Mouse (Mus musculus) hindbrain, postnatal 0 days (tissue): ENCODE results near the gene Trip6. TPM values are rescaled to one million over a fixed set of nuclear protein-coding genes. Genes with fewer than 3 reads are reported as not detected.

Experiments used
- ATAC-seq: fragments of 200-750 bp; cut with Nextera tagmentation; 2 replicates; pipeline ENCODE4 v1.8.0; 2017; ENCODE audit warnings: mild to moderate bottlenecking, moderate TSS enrichment, moderate library complexity
- DNase-seq: peaks from one replicate; pipeline ENCODE4 v3.0.0-alpha.2; 2015; ENCODE audit warnings: low spot score
- H3K27ac ChIP-seq: fragments of 300-500 bp; sonication (generic); 2 replicates; pipeline ENCODE4 v1.5.1; 2014; ENCODE audit warnings: mild to moderate bottlenecking
- H3K27me3 ChIP-seq: fragments of 300-500 bp; sonication (generic); 2 replicates; pipeline ENCODE4 v1.6.1; 2014; ENCODE audit warnings: low read length, mixed read lengths; ENCODE audit not compliant: insufficient read depth
- H3K36me3 ChIP-seq: fragments of 300-500 bp; sonication (generic); 2 replicates; pipeline ENCODE4 v1.6.1; 2014; ENCODE audit warnings: low read length, mixed read lengths; ENCODE audit not compliant: insufficient read depth
- H3K4me1 ChIP-seq: fragments of 300-500 bp; sonication (generic); 2 replicates; pipeline ENCODE4 v1.6.1; 2014; ENCODE audit warnings: antibody characterized with exemption, low read length, mixed read lengths; ENCODE audit not compliant: insufficient read depth
- H3K4me2 ChIP-seq: fragments of 300-500 bp; sonication (generic); 2 replicates; pipeline ENCODE4 v1.6.1; 2014; ENCODE audit warnings: low read depth, mild to moderate bottlenecking, low read length, moderate library complexity, mixed read lengths
- H3K4me3 ChIP-seq: fragments of 300-500 bp; sonication (generic); 2 replicates; pipeline ENCODE4 v1.5.1; 2014; ENCODE audit warnings: low read length
- H3K9ac ChIP-seq: fragments of 300-500 bp; sonication (generic); replicated peaks from 2 replicates; pipeline ENCODE4 v1.6.1; 2014; ENCODE audit warnings: mild to moderate bottlenecking, low read length, moderate library complexity, mixed read lengths
- H3K9me3 ChIP-seq: fragments of 300-500 bp; sonication (generic); 2 replicates; pipeline ENCODE4 v1.6.1; 2016; ENCODE audit warnings: low read length, mixed read lengths
- CTCF ChIP-seq: IDR thresholded peaks from 2 replicates; pipeline ENCODE4 v1.5.1; 2016; ENCODE audit warnings: antibody characterized with exemption, control low read depth, low read depth
- WGBS: fragments of 180-500 bp; shearing (Covaris S2); extraction: QIAGEN DNeasy Blood & Tissue Kit; methylation state at CpG from one replicate; pipeline ENCODE4 v1.1.7; 2014; 5-methylcytosine and 5-hydroxymethylcytosine counted together
- polyA plus RNA-seq: library from polyadenylated mRNA; unstranded; fragments of >200 nt; fragmentation: Nextera tagmentation; extraction: Ambion mirVana; gene quantifications from 2 replicates; pipeline ENCODE4 v1.2.1, GENCODE M21; 2015
- total RNA-seq: library from RNA; depleted of rRNA; stranded (reverse); fragments of >200 nt; gene quantifications from 2 replicates; pipeline ENCODE4 v1.2.3, GENCODE M21; 2014

Trip6 gene
- total and polyA plus RNA-seq, 2 experiments from 2014 or later = 15.0 to 15.5 TPM

- no peak for DNase-seq
- Histone ChIP-seq H3K9ac (no peak overlapping the region), H3K4me3 (no peak overlapping the region), H3K27ac (no peak overlapping the region; the same call in 1 of the 2 replicates), H3K9me3 (no peaks in the 10 kb centered on the region), H3K27me3 (no peaks in the 10 kb centered on the region), H3K4me1 (no peaks in the 10 kb centered on the region), H3K4me2 (no peak overlapping the region), H3K36me3 (peaks cover 23% of the 10 kb centered on the region; the same call in 1 of the 2 replicates)
- peak; percentile 50 for TF ChIP-seq CTCF
- no peak for ATAC-seq
- WGBS = 45% methylated on average over 30 of the region's 30 CpGs
Observed at GRCm38 (mm10) chr5:137315084-137315903, 1.1 kb upstream of the Trip6 start.

- H3K9me3 ChIP-seq = no peaks in the 10 kb centered on the region
- peaks cover 24% of the 10 kb centered on the region; the same call in 1 of the 2 replicates for H3K36me3 ChIP-seq
- peak overlapping the region; percentile 49 for H3K9ac ChIP-seq
- 3% methylated on average over 22 of the region's 22 CpGs for WGBS
- H3K4me3 ChIP-seq = peak overlapping the region; percentile 33
- H3K27ac ChIP-seq = peak overlapping the region; percentile 55; the same call in 1 of the 2 replicates
- peak overlapping the region; percentile 63 for H3K4me2 ChIP-seq
- no peaks in the 10 kb centered on the region for H3K27me3 ChIP-seq
- TF ChIP-seq CTCF = no peak
- DNase-seq (no peak), ATAC-seq (peak; percentile 60)
- no peaks in the 10 kb centered on the region for H3K4me1 ChIP-seq
Observed at GRCm38 (mm10) chr5:137313466-137314192, 575 bp downstream of the Trip6 start.

GRCm38 (mm10) chr5:137308356-137308755 lies 5.8 kb downstream of the Trip6 start:
- peak overlapping the region; percentile 97 for H3K27ac ChIP-seq
- H3K36me3 ChIP-seq = peaks cover 17% of the 10 kb centered on the region; the same call in 1 of the 2 replicates
- 0 out of 2 replicates have a peak, but pooled peaks have one; percentile 34 for TF ChIP-seq CTCF
- H3K4me3 ChIP-seq = peak overlapping the region; percentile 74
- H3K9me3 ChIP-seq = no peaks in the 10 kb centered on the region
- ATAC-seq (no peak), DNase-seq (no peak)
- peak overlapping the region; percentile 92 for H3K9ac ChIP-seq
- H3K4me1 ChIP-seq = peaks cover 24% of the 10 kb centered on the region
- WGBS = 95% methylated on average over 4 of the region's 4 CpGs
- peak overlapping the region; percentile 60 for H3K4me2 ChIP-seq
- no peaks in the 10 kb centered on the region for H3K27me3 ChIP-seq

GRCm38 (mm10) chr5:137307071-137307912 lies 6.9 kb downstream of the Trip6 start, which contains the start of gene Srrt:
Srrt (minus strand) TSS chr5:137307674.
- peak; percentile 93 for ATAC-seq
- peaks cover 27% of the 10 kb centered on the region for H3K36me3 ChIP-seq
- peak; percentile 98 for DNase-seq
- WGBS = under 1% methylated on average over 55 of the region's 72 CpGs
- no peaks in the 10 kb centered on the region for H3K27me3 ChIP-seq
- H3K9ac ChIP-seq = peak within 1 kb of the TSS; percentile 92
- peaks cover 24% of the 10 kb centered on the region for H3K4me1 ChIP-seq
- H3K27ac ChIP-seq = peak within 1 kb of the TSS; percentile 97
- peak within 1 kb of the TSS; percentile 60 for H3K4me2 ChIP-seq
- TF ChIP-seq CTCF = no peak
- no peaks in the 10 kb centered on the region for H3K9me3 ChIP-seq
- H3K4me3 ChIP-seq = peak within 1 kb of the TSS; percentile 74

- no peak for TF ChIP-seq CTCF
- Histone ChIP-seq H3K9me3 (no peaks in the 10 kb centered on the region), H3K4me2 (peak overlapping the region; percentile 60), H3K9ac (peak overlapping the region; percentile 92), H3K4me1 (peaks cover 24% of the 10 kb centered on the region), H3K4me3 (peak overlapping the region; percentile 74), H3K27ac (peak overlapping the region; percentile 97), H3K36me3 (peaks cover 35% of the 10 kb centered on the region), H3K27me3 (no peaks in the 10 kb centered on the region)
- ATAC-seq (no peak), DNase-seq (no peak)
- WGBS = 12% methylated on average over 12 of the region's 12 CpGs
Observed at GRCm38 (mm10) chr5:137306439-137307005, 7.7 kb downstream of the Trip6 start.

GRCm38 (mm10) chr5:137305822-137306221 lies 8.4 kb downstream of the Trip6 start:
- Histone ChIP-seq H3K4me2 (peak overlapping the region; percentile 60), H3K36me3 (peaks cover 42% of the 10 kb centered on the region)

More at GRCm38 (mm10) chr5:137305822-137306221, 8.4 kb downstream of the Trip6 start:
- H3K9ac ChIP-seq = peak overlapping the region; percentile 92; the same call in 1 of the 2 replicates
- 58% methylated on average over 3 of the region's 3 CpGs for WGBS
- H3K27me3 ChIP-seq = no peaks in the 10 kb centered on the region
- TF ChIP-seq CTCF = no peak
- peaks cover 24% of the 10 kb centered on the region for H3K4me1 ChIP-seq
- no peaks in the 10 kb centered on the region for H3K9me3 ChIP-seq
- no peak for ATAC-seq
- DNase-seq = no peak
- no peak overlapping the region for H3K27ac ChIP-seq
- peak overlapping the region; percentile 74 for H3K4me3 ChIP-seq
